Mouse (Mus musculus): ENCODE data around the gene Trappc3. TPM values are rescaled to one million over a fixed set of nuclear protein-coding genes. Genes with fewer than 3 reads are reported as not detected.
A peak's percentile ranks its signal among the peaks of the same experiment; 100 is the strongest.
"Not testable (repeated sequence)": the region's sequence is repeated elsewhere in the genome, so short reads cannot be mapped to it uniquely, and the experiment has no call there.

Trappc3 gene
- total RNA-seq (2021), result 10 to 100 TPM; 94.9 to 95.2 TPM
- long read RNA-seq, transcript Trappc3-201 (5 exons, 1,336 nt), result major isoform, 30 of 36 reads
- long read RNA-seq, partial matches to known transcripts, result 1 of 36 reads
- long read RNA-seq, other reads (novel, unspliced or antisense), result 5 of 36 reads

DNA sequence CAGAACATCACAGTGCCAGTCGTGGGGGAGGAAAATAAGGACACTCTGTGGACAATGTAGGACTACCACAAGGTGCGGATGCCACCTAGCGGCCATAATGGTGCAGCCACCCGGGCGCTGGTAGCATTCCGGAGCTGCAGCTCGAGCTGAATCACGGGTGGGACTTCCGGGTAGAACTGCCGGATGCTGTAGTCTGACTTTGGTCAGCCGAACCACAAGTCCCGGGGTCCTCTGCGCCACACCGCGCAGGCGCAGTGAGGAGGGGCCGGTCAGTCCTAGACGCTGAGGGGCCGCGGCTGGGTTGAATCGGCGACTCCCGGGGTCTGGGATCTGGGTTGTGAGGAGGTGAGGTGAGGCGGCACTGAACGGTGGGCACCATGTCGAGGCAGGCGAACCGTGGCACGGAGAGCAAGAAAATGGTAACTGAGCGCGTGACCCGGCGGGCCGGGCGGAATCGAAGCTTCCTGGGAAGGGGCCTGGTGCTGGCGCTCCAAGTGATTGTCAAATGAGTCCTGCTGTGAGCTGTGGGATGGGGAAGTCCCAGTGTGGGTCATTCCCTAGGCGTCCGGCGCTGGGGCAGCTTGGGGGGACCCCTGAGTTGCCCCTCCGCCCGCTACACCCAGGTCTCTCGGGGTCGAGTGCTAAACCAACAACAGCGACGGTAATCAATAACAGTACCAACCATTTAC lies at the start of gene Trappc3:
Gene Trappc3, plus strand, starts transcription at position 207 of the 689 bp plus-strand sequence.
- peak; percentile 100 for DNase-seq (ENCODE audit: low spot score in 2 of 2)

DNA sequence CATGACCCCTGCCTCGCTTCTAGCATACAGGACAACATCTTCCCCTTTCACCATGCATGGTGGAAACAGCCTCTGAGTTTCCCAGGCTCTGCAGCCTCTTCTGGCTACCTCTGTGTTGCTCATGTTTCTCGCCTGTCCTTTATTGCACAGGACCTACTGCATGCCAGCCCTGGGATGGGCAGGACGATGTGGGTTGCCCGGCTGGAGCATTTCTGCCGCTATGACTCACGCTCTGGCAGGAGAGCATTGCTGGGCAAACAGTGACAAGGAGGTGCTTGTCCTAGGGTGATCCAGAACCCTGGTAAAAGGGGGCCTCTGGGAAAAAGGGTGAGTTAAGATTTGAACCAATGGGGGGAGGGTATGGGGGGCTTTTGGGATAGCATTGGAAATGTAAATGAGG lies 44.4 kb upstream of the Trappc3 start:
- DNase-seq (ENCODE audit: low spot score in 2 of 2), result no peak

DNA sequence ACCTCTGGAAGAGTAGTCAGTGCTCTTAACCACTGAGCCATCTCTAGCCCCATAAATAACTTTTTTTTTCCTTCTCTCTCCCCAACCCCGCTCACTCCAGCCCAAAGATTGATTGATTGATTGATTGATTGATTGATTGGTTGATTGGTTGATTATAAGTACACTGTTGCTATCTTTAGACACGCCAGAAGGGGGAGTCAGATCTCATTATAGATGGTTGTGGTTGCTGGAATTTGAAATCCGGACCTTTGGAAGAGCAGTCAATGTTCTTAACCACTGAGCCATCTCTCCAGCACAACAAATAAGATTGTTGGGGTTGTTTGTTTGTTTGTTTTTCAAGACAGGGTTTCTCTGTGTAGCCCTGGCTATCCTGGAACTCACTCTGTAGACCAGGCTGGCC lies 42.6 kb upstream of the Trappc3 start:
- not testable (repeated sequence) for DNase-seq (ENCODE audit: low spot score in 2 of 2)

- no peak for DNase-seq (ENCODE audit: low spot score in 2 of 2)
Measured at GRCm38 (mm10) chr4:126220045-126220444, 42.1 kb upstream of the Trappc3 start.

- no peak for DNase-seq (ENCODE audit: low spot score in 2 of 2)
Measured at GRCm38 (mm10) chr4:126222631-126223030, 39.5 kb upstream of the Trappc3 start.

GRCm38 (mm10) chr4:126226640-126227039 lies 35.5 kb upstream of the Trappc3 start:
- no peak for DNase-seq (ENCODE audit: low spot score in 2 of 2)

DNA sequence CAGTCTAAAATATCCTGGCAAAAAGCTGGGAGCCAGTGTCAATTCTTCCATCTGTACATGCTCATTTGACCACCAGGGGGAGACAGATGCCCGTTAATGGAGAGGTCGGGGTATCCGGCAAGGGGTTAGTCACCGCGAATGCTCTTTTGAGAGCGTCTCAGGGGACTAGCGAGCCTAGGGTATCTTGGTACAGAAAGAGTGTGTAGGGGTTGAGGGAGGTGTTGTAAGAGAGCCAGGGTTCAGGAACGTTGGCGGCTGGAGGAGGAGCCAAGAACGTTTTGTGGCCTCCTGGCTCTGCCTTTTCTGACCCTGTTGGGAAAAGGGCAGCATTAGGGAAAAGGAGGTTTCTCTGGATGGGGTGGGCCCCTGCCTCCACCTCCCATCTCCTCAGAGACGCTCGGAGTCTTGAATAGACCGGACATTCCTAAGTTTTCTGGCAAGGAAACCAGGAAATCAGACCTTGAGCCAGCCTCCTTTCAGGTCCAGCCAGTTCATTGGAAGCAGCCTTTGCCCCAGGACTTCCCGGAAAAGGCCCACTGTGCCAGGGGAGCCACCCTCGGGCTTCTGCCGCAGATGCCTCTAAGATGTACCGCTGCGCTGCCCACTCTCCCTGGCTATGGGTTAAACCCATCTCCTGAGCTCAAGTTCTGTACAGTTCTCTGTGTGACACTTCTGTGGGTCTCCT lies 34.9 kb upstream of the Trappc3 start:
- DNase-seq (ENCODE audit: low spot score in 2 of 2), result peak; percentile 93 to 95

DNA sequence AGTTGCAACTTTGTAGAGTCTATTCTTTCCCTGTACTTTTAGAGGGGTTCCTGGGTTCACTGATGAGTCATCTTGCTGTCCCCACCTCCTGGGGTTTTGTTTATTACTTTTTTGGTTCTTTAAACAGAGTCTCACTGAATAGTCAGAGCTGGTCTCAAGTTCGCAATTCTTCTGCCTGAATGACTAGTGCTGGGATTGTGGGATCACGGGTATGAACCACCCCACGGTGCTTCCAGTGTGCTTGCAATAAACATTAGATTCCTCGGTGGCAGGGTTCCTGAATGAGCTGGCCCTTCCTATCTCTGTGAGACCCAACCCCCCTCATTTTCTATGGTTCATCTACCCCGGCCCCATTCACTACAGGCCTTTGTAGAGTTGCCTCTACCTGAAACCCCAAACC lies 34.0 kb upstream of the Trappc3 start:
- no peak for DNase-seq (ENCODE audit: low spot score in 2 of 2)

GRCm38 (mm10) chr4:126229900-126230299 lies 32.2 kb upstream of the Trappc3 start:
- DNase-seq (ENCODE audit: low spot score in 2 of 2), result no peak

DNA sequence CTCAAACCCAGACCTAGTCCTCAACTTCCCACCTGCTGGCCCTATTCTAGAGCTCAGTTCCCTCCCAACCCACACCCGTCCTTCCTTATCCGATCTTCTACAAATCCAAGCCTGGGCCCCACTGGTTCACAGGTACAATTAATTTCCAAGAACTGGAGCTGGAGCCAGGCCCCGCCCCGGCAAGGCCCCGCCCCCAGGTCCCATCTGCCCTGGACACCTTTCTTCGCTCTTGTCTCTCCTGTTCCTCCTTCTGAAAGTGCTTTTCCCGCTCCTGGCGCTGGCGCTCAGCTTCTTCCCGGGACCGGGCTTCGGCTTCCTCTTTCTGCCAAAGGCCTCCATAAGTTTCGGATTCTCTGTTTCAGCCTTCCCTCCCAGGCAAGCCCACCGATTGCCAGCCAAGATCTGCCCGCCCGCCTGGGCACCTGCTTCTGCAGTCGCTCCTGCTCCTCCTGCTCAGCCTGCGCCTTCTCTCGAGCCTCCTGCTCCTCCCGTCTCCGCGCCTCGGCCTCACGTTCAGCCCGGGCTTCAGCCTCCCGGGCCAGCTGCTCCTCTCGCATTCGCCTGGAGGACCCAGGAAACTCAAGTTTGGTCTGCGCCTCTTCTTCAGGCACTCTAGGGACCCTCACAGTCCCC lies 28.3 kb upstream of the Trappc3 start:
- DNase-seq (ENCODE audit: low spot score in 2 of 2), result no peak

DNA sequence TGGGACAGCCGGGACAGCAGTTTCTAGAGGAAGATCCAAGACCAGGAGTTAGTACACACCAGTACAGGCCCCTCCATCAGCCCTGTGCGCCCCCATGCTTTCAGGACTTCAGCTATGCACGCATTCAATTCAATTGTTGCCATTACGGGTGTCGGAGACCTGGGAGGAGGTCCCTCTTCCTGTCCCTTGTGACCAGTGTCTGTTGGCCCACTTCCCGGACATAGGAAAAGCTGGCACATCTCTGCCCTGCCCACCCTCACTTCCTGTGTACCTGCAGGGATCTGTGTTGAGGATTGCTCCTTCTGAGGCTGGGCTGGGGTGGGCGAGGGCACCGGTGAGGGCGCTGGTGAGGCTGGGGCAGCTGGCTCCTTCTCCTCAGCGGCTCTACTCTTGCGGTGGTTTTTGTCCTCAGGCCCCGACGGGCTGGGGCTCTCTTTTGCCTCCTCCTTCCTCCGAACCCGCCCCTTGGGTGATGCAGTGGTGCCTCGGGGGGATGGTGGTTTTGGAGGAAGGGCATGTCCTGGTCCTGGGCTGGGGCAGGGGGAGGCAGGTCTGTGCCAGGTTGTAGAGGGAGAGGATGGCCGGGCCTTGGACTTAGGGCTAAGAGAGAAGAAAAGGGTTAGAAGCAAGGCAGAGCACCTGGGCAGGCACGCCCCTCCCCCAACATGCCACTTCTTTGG lies 27.5 kb upstream of the Trappc3 start:
- DNase-seq (ENCODE audit: low spot score in 2 of 2), result no peak

DNA sequence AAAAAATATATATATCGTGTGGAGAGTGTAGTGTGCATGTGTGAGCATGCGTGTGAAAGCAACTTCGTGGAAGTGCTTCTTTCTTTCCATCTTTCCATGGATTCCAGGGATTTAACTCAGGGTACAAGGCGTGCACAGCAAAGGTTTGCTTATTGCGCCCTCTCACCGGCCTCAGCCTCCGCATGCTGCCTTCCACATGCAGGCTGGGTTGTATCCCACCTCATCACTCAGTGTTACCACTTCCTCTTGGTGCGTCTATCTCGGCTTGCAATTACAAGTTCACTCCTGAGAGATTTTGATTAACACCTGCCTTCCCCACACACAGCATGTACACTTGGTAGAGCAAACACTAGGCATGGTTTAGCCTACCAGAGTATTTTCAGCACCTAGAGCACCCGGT lies 26.9 kb upstream of the Trappc3 start:
- DNase-seq (ENCODE audit: low spot score in 2 of 2), result no peak

- DNase-seq (ENCODE audit: low spot score in 2 of 2), result no peak
Measured at GRCm38 (mm10) chr4:126236467-126237280, 25.5 kb upstream of the Trappc3 start.

DNA sequence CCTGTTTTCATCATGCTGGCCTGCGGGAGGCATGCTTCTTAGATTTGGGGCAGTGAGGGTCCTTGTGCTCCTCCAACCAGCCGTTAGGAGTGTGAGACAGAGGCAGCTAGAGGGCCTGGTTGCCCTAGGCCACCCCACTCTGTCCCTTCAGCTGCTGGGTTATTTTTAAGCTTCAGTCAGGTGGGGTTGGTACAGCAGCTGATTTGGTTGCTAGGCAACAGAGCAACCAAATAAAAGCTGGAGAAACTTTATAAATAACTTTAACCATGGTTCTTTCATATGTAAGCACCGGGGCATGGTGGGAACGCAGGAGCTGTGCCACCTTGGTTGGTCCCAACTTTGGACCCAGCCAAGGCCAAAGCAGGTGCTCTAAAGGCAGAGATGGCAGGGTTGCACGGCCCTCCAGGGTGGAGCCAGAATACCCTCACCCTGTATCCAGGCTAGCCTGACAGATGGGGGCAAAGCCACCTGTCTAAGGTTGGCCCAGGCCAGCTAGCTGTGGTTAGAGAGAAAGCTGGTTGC lies 24.3 kb upstream of the Trappc3 start:
- DNase-seq (ENCODE audit: low spot score in 2 of 2), result no peak

GRCm38 (mm10) chr4:126239862-126240475 lies 22.2 kb upstream of the Trappc3 start:
- no peak for DNase-seq (ENCODE audit: low spot score in 2 of 2)

GRCm38 (mm10) chr4:126241956-126242355 lies 20.2 kb upstream of the Trappc3 start:
- peak in 1 of 2 experiments; percentile 3 for DNase-seq (ENCODE audit: low spot score in 2 of 2)

DNA sequence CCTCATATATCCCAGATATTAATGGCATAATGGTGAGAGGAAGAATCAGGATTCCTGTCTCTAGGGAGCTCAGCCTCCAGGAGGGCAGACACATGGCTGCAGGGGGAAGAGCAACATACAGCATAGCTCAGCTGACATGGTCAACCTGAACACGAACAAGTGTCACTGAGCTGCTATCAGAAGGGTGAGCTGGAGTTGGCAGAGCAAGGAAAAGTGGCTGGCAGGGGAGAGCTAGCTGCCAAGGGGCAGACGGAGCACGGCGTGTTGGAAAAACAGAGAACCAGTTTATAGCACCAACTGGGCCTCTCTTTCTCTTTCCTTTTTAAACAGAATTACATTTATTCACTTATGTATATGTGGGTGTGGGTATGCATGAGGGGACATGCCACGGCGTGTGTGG lies 19.6 kb upstream of the Trappc3 start:
- no peak for DNase-seq (ENCODE audit: low spot score in 2 of 2)

GRCm38 (mm10) chr4:126246202-126246889 lies 15.8 kb upstream of the Trappc3 start:
- DNase-seq (ENCODE audit: low spot score in 2 of 2), result no peak

DNA sequence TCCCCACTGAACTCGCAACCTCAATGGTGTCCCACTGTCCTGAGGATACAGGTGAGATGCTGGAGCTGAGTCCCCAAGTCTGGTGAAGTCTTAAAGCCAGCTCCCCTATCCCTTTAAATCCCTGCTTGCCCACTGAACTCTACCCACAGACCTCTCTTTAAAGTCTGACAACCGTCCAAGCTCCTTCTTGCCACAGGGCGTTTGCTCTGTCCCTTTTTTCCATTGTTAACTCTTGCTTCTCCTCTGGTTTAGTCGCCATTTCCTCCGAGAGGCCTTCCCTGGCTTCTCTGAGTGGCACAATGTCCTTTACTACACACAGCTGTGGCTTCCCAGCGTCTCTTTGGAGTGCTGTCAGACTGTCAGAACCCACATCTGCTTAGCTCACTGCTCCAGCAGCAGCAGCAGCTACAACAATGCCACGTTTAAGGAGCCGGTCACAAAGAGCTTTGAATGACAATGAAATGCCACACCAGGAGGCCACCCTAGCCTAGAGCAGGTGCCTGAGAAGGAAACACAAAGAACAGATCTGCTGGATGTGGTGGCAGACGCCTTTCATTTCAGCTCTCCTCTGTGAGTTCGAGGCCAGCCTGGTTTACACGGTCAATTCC lies 13.8 kb upstream of the Trappc3 start:
- DNase-seq (ENCODE audit: low spot score in 2 of 2), result no peak

Measured in layer of hippocampus, postnatal 10 days (tissue).